Mouse (Mus musculus) liver, adult 2 months (tissue): ENCODE measurements around the gene Pink1.

Experiments
- CTCF ChIP-seq: fragments of 200-500 bp; IDR thresholded peaks from 2 replicates; pipeline ENCODE4 v1.5.1; 2011; ENCODE audit warnings: low read depth, low read length, control low read depth
- POLR2A ChIP-seq: fragments of 200-500 bp; IDR thresholded peaks from 2 replicates; pipeline ENCODE4 v1.6.1; 2011; ENCODE audit warnings: low read length, control low read depth; ENCODE audit not compliant: insufficient read depth; ENCODE audit errors: extremely low read depth

DNA sequence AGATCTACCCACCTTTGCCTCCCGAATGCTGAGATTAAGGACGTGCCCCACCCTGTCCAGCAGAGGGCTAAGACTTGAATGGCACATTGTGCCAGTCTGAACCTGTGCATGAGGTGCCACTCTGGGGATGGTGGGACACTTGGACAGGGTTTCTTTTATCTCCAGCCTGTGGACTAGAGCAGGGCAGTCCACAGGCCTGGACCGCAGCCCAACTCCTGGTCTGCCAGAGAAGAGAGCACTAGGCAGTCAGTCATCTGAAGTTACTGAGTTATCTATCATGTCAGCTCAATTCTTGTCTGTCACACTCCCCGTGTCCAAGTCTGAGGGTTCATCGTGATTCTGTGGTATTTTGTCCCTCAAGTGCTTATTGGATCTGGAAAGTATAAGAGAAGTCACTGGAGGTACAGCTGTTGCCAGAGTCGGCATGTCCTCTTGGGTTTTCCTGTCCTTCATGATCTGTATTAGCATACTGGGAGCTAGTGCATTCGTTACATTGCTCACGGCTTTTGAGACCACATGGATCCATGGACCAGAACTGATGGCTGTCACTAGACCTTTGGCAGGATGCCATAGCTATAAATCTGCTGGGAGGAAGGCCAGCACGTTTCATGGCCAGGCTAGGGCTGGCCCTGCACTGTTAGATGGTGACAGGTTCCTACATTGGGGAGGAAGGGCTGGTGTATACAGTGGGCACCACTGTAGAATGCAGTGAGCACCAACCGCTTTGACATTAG is 27.5 kb upstream of the Pink1 start:
- TF ChIP-seq CTCF (0 out of 2 replicates have a peak, but pooled peaks have one; percentile 3), POLR2A (no peak)
